Mouse (Mus musculus) hindbrain, embryonic 12.5 days (tissue): ENCODE measurements at regions not wholly inside any gene's neighbourhood (a gene's known extent, or its start where the extent isn't known, plus 50 kb on each side); places are given as distances from the start of the nearest gene placed in this dataset. TPM values are rescaled to one million over a fixed set of nuclear protein-coding genes. Genes with fewer than 3 reads are reported as not detected.
"Not testable (repeated sequence)": the region's sequence is repeated elsewhere in the genome, so short reads cannot be mapped to it uniquely, and the experiment has no call there.

Source experiments
- ATAC-seq: fragments of 200-750 bp; cut with Nextera tagmentation; 2 replicates; pipeline ENCODE4 v1.8.0; 2017; ENCODE audit warnings: moderate TSS enrichment; ENCODE audit not compliant: low FRiP score
- H3K27ac ChIP-seq: fragments of 300-500 bp; sonication (generic); 2 replicates; pipeline ENCODE4 v1.5.1; 2016; ENCODE audit warnings: mild to moderate bottlenecking
- H3K27me3 ChIP-seq: fragments of 300-500 bp; sonication (generic); 2 replicates; pipeline ENCODE4 v1.6.1; 2016; ENCODE audit warnings: mild to moderate bottlenecking
- H3K36me3 ChIP-seq: fragments of 300-500 bp; sonication (generic); 2 replicates; pipeline ENCODE4 v1.6.1; 2016; ENCODE audit warnings: mild to moderate bottlenecking
- H3K4me1 ChIP-seq: fragments of 300-500 bp; sonication (generic); 2 replicates; pipeline ENCODE4 v1.6.1; 2016
- H3K4me2 ChIP-seq: fragments of 300-500 bp; sonication (generic); replicated peaks from 2 replicates; pipeline ENCODE4 v1.6.1; 2016; ENCODE audit warnings: mild to moderate bottlenecking
- H3K4me3 ChIP-seq: fragments of 300-500 bp; sonication (generic); 2 replicates; pipeline ENCODE4 v1.5.1; 2016; ENCODE audit warnings: mild to moderate bottlenecking
- H3K9ac ChIP-seq: fragments of 300-500 bp; sonication (generic); 2 replicates; pipeline ENCODE4 v1.6.1; 2016; ENCODE audit warnings: mild to moderate bottlenecking, moderate library complexity
- H3K9me3 ChIP-seq: fragments of 300-500 bp; sonication (generic); replicated peaks from 2 replicates; pipeline ENCODE4 v1.6.1; 2016; ENCODE audit warnings: mild to moderate bottlenecking
- WGBS: fragments of 180-500 bp; shearing (Covaris S2); methylation state at CpG from one replicate; pipeline ENCODE4 v1.1.7; 2016; 5-methylcytosine and 5-hydroxymethylcytosine counted together
- microRNA-seq: library from miRNA; unstranded; fragments of <30 nt; microRNA quantifications from one replicate; pipeline ENCODE4, GENCODE M21; 2017

DNA sequence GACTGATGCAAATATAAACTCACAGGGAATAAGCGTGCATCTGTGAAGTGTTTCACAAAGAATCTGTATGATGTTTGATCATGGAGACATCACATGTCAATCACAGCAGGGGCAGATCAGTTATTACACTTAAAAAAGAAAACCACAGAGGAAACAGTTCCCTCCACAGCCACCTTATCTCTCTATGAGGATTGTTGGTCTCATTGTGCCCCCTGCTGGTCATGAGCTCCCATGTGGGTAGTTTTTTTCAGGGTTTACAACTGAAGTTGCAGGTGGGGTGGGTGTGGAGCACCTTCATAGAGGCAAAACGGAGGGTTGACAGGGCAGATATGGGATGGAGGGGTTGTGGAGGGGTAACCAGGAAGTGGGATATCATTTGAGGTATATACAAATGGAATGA is 1043.5 kb downstream of the Adam6a start:
- no peak overlapping the region for H3K9ac ChIP-seq
- no peaks in the 10 kb centered on the region for H3K27me3 ChIP-seq
- no peak overlapping the region for H3K4me2 ChIP-seq
- WGBS, result 54% methylated on average over 2 of the region's 2 CpGs
- no peak overlapping the region for H3K27ac ChIP-seq
- H3K4me1 ChIP-seq, result no peaks in the 10 kb centered on the region
- no peaks in the 10 kb centered on the region for H3K36me3 ChIP-seq
- ATAC-seq, result no peak
- H3K4me3 ChIP-seq, result no peak overlapping the region
- peaks cover 37% of the 10 kb centered on the region for H3K9me3 ChIP-seq

DNA sequence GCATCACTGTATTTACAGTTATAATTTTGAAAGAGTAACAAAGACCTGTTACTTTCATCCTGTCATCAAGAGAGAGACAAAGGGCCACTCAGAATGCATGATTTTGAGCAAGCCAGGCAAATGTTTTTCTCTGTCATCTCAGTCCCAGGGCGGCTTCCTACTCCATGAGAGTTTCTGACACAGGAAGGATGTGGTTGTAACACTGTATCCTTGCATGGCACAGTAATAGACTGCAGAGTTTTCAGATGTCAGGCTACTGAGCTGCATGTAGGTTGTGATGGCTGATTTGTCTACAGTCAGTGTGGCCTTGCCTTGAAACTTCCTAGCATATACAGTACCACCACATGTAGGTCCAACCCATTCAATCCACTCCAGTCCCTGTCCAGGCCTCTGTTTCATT is 1054.0 kb downstream of the Adam6a start:
- no peaks in the 10 kb centered on the region for H3K4me1 ChIP-seq
- 74% methylated on average over 1 of the region's 1 CpGs for WGBS
- H3K4me3 ChIP-seq, result no peak overlapping the region
- H3K27me3 ChIP-seq, result no peaks in the 10 kb centered on the region
- no peaks in the 10 kb centered on the region for H3K36me3 ChIP-seq
- no peak for ATAC-seq
- H3K27ac ChIP-seq, result no peak overlapping the region
- H3K9ac ChIP-seq, result no peak overlapping the region
- H3K4me2 ChIP-seq, result no peak overlapping the region
- peaks cover 24% of the 10 kb centered on the region for H3K9me3 ChIP-seq

DNA sequence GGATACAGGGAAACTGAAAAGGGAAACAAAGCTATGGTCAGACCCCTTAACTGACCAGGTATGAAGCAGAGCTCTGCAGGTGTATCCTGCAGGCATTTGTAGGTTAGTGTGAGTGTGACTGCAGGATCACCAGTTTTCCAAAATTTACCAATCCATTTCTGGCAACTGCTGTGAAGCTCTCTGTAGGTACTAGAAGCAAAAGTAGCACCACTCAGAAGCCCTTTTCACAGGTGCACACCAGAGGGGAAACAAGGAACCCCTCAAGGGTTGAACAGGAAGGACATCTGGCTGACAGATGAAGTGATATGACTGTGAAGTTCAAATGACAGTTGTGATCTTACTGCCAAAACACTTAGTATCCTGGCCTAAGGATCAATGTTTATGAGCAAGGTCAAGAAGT is 1065.5 kb downstream of the Adam6a start:
- no peak overlapping the region for H3K27ac ChIP-seq
- no peak for ATAC-seq

GRCm38 (mm10) chr12:114612108-114612507 is 1068.4 kb downstream of the Adam6a start:
- Histone ChIP-seq H3K27me3 (no peaks in the 10 kb centered on the region), H3K36me3 (no peaks in the 10 kb centered on the region), H3K4me1 (no peaks in the 10 kb centered on the region), H3K4me2 (no peak overlapping the region), H3K9me3 (peaks cover 33% of the 10 kb centered on the region), H3K27ac (no peak overlapping the region), H3K9ac (no peak overlapping the region), H3K4me3 (no peak overlapping the region)
- WGBS, result 81% methylated on average over 2 of the region's 2 CpGs
- ATAC-seq, result no peak

More for the DNA sequence above, 1065.5 kb downstream of the Adam6a start:
- Histone ChIP-seq H3K36me3 (no peaks in the 10 kb centered on the region), H3K4me1 (no peaks in the 10 kb centered on the region), H3K4me2 (no peak overlapping the region), H3K27me3 (no peaks in the 10 kb centered on the region), H3K9me3 (peaks cover 27% of the 10 kb centered on the region), H3K9ac (no peak overlapping the region), H3K4me3 (no peak overlapping the region)

DNA sequence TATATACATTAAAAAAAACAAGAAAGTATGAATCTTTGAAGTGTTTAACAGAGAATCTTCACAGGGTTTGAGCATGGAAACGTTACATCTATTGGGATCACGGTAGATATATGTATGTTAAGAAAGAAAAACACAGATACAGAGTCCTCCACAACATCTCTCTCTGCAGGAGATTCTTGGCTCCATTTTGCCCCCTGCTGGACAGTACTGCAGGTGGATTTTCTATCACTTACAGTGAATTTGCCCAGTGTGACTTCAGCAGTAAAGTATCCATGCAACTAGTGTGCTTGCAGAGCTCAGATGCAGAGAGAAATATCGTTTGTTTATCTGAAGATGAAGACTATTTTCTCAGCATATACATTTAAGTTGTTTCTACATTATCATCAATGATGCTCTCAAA is 1071.5 kb downstream of the Adam6a start:
- Histone ChIP-seq H3K4me1 (no peaks in the 10 kb centered on the region), H3K9ac (no peak overlapping the region), H3K36me3 (no peaks in the 10 kb centered on the region), H3K27ac (no peak overlapping the region), H3K27me3 (no peaks in the 10 kb centered on the region), H3K9me3 (peaks cover 49% of the 10 kb centered on the region), H3K4me3 (no peak overlapping the region), H3K4me2 (no peak overlapping the region)
- 67% methylated on average over 3 of the region's 3 CpGs for WGBS
- ATAC-seq, result no peak

GRCm38 (mm10) chr12:114615712-114616111 is 1072.0 kb downstream of the Adam6a start:
- peaks cover 44% of the 10 kb centered on the region for H3K9me3 ChIP-seq

DNA sequence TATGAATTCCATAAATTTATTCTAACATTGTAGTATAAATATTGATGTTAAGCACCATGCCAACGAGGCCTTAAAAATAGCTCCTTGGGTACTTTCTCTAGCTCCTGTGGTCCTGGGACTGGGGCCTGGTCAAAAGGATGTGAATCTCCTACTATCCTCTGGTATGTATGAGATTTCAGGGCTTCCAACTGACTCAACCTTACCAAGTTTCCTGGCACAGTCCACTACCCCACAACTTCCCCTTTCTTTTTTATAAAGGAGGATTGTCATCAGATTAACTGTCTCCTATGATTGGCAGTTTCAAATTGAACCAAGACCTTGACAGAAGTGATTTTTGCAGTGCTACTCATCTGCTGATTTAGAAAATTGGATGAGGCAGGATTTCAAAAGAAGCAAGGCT is 1097.4 kb downstream of the Adam6a start:
- Histone ChIP-seq H3K9me3 (peaks cover 9% of the 10 kb centered on the region; the same call in 1 of the 2 replicates), H3K9ac (no peak overlapping the region), H3K4me3 (no peak overlapping the region), H3K27ac (no peak overlapping the region), H3K36me3 (no peaks in the 10 kb centered on the region), H3K4me2 (no peak overlapping the region), H3K4me1 (no peaks in the 10 kb centered on the region), H3K27me3 (no peaks in the 10 kb centered on the region)
- ATAC-seq, result no peak
- WGBS, result 78% methylated on average over 1 of the region's 1 CpGs

More at GRCm38 (mm10) chr12:114615712-114616111, 1072.0 kb downstream of the Adam6a start:
- Histone ChIP-seq H3K27me3 (no peaks in the 10 kb centered on the region), H3K4me3 (no peak overlapping the region), H3K4me2 (no peak overlapping the region), H3K4me1 (no peaks in the 10 kb centered on the region), H3K27ac (no peak overlapping the region), H3K9ac (no peak overlapping the region), H3K36me3 (no peaks in the 10 kb centered on the region)
- ATAC-seq, result no peak
- WGBS, result 89% methylated on average over 1 of the region's 1 CpGs

GRCm38 (mm10) chr12:114646372-114646771 is 1102.7 kb downstream of the Adam6a start:
- no peaks in the 10 kb centered on the region for H3K27me3 ChIP-seq
- H3K9me3 ChIP-seq, result peaks cover 5% of the 10 kb centered on the region
- no peak overlapping the region for H3K9ac ChIP-seq
- no peak for ATAC-seq
- no peak overlapping the region for H3K4me3 ChIP-seq
- 87% methylated on average over 3 of the region's 3 CpGs for WGBS
- H3K36me3 ChIP-seq, result no peaks in the 10 kb centered on the region
- H3K4me2 ChIP-seq, result no peak overlapping the region
- H3K27ac ChIP-seq, result no peak overlapping the region
- no peaks in the 10 kb centered on the region for H3K4me1 ChIP-seq

GRCm38 (mm10) chr12:114650432-114651101 is 1106.9 kb downstream of the Adam6a start:
- H3K9me3 ChIP-seq, H3K36me3 ChIP-seq, H3K4me2 ChIP-seq, H3K4me1 ChIP-seq, H3K9ac ChIP-seq, ATAC-seq, H3K4me3 ChIP-seq, H3K27me3 ChIP-seq, H3K27ac ChIP-seq: not testable (repeated sequence)
- WGBS, result 76% methylated on average over 1 of the region's 1 CpGs

GRCm38 (mm10) chr12:114657134-114657533 is 1113.4 kb downstream of the Adam6a start:
- H3K27ac ChIP-seq, H3K4me1 ChIP-seq, H3K4me2 ChIP-seq, ATAC-seq, H3K9ac ChIP-seq, H3K27me3 ChIP-seq, H3K9me3 ChIP-seq, H3K36me3 ChIP-seq, H3K4me3 ChIP-seq: not testable (repeated sequence)
- 82% methylated on average over 1 of the region's 2 CpGs for WGBS

Small RNAs in the stretch of these regions (microRNA-seq; reads per million reads assigned to microRNA genes)
- not detected for gene Mir7094-1
- gene Mir7094-2, result not detected
